Mouse (Mus musculus): ENCODE measurements around the gene Mtfr1l.

Mtfr1l gene

DNA sequence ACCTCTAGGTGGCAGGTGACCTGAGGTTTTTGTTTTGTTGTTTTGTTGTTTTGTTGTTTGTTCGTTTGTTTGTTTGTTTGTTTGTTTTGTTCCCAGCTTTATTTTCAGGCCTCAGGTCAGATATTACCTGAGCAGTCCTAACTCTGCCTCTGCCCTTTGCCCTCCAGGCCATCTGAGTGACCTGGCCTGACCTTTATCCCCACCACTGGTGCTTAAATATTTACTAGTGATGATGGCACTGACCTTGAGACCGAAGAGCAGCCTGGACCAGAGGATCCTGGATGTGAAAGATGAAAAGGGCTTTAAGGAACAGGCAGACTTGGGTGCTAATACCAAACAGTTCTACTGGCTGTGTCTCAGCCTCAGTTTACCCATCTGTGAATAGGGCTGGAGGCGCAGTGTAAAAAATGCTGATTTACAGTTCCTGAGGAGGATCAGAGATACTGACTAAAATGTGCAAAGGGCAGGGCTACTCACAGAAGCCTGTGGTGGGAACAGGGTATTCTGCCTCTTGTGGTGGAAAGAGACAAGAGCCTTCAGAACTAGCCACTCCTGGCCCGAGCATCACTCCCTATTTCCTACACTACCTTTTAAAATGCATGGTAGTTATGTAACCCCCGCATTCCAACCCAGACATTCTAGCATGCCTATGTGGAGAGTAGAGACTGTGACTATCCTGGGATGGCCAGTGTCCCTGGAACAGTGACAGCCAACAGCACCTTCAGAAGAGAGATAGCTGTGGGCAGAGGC, 49.9 kb downstream of the Mtfr1l start:
- DNase-seq = no peak

DNA sequence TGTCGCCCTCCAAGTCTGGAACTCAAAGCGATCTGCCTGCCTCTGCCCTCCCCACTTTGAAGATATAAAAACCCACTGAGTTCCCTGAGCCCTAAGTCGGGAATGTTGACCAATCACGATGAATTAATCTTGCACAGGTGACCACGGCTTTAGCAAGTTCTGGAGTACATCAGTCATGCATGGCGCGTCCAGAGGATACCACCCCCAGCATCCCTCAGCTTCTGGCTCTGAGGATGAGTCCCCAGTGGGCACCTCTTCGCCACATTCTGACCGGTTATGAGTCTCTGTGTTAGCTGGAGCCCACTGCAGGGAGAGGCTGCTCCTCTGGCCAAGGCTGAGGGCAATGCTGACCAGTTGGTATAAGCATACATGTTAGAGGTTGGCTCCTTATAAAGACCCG, 51.0 kb downstream of the Mtfr1l start:
- DNase-seq = peak; percentile 77

DNA sequence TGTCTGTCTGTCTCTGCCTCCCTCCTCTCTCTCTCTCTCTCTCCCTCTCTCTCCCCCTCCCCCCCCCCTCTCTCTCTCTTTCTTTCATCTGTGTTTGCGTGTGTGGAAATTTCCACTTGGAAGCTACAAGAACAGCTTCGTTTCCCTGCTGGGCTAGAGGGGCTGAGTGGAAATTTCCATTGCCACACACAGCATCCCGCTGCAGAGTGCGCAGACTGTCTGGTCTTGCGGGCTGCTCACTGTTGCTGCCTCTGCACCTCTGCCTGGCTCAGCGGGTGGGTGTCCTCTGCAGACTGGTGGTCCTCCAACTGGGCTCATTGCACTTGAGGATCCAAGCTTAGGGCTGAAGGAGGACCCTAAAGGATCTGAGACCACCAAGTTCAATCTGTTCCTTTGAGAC, 51.5 kb downstream of the Mtfr1l start:
- peak; percentile 95 for DNase-seq

DNA sequence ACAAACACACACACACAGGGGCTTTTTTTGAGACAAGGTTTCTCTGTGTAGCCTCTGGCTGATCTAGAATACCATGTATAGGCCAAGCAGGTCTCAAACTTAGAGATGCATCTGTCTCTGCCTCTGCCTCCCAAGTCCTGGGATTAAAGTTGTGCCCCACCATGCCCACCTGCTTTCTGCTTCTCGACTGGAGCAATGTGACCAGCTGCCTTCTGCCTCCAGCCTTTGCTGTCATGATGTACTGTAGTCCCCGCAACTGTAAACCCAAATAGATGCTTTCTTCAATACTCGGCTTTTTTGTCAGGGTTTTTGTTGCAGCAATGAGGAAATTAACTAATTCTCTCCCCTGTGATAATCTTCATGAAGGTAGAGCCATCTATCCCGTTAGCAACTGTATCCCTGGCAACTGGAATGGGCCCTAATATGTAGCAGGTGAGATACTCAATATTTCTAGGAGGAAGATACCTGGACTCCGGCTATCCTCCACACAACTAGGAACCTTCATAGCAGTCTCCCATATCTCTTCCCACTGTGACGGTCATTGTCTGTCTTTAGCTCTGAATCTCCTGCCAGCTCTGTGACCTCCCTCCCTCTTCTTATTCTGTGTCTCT, 52.0 kb downstream of the Mtfr1l start:
- DNase-seq = no peak

DNA sequence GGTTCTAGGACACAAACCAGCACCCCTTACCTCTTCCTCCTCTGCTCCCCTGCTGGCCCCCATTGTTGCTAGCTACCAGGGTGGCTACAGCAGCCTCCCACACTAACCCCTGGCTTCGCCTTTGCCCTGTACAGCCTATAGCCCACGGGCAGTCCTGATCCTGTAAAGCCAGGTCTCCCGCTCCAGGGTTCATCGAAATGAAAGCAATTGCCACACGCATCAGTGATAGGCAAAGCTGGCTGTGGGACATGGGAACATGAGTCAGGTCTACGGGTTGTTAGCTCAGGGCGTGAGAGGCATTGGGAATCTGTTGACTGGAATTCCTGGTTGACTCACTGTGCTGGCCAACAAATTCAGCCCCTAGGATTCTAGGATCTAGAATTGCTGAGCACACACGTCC, 52.7 kb downstream of the Mtfr1l start:
- DNase-seq = peak; percentile 74

DNA sequence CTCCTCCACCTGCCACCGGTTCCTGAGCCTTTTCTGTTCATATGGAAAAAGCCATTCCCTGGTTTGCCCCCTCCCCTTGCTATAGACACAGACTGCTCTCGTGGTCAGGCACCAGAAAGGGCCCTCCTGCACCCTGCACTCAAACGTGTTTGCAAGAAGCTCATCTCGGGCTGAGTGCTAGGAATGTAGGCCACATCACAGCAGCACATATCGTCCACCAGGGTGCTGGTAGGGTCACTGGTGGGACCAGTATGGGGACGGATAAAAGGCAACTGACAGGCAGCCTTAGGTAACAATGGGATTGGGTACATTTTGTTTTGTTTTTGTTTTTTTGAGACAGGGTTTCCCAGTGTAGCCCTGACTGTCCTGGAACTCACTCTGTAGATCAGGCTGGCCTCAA, 53.9 kb downstream of the Mtfr1l start:
- no peak for DNase-seq

DNA sequence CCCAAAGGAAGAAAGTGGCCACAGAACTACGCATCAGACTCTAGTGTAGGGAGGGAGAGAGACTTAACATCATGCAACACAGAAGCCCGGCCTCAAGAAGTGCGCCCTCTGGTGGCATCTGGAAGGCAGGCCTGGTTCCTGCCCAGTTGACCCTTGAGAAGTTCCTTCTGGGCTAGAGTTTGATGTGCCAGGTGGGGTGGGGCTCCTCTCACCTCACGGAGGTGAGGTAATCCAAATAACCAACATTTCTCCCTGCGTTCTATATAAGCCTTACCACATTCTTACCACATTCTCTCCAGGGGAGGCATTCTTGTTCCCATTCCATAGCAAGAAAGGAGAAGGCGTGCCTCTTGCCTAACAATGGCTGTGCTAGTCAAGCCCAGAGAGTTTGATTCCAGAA, 54.3 kb downstream of the Mtfr1l start:
- peak; percentile 87 for DNase-seq

DNA sequence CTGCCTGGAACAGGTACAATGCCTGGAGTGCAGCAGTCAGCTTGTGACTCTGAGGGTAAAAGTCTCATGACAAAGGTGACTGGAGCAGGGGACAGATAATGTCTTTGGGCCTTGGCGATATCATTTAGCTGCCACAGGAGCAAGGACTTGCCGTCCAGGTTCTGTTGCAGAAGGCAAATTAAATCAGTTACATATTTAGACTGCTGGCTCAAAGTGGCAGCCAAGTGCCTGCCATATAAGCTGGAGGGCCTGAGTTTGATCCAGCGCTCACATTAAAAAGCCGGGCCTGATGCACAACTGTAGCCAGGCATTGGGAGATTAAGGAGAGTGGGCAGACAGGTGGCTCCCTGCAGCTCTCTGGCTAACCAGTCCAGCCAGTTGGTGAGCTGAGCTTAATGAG, 55.3 kb downstream of the Mtfr1l start:
- DNase-seq = no peak

DNA sequence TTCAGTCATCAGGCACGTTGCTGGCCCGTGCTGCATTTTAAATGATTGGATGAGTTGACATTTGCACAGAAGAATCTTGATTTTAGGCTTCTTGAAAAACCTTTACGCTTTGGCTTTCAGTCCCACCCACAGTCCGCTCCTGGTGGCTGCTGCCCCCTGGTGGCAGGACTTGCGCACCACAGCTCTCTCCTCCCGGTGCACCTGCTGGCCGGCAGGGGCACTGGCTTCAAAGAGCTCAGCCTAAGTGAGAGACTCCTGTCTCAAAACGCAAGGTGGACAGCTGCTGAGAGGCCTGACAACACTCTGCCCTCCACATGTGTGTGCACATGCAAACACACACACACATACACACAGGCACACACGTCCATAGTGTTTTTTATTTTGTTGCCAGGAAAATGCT, 57.2 kb downstream of the Mtfr1l start:
- DNase-seq = peak; percentile 97

DNA sequence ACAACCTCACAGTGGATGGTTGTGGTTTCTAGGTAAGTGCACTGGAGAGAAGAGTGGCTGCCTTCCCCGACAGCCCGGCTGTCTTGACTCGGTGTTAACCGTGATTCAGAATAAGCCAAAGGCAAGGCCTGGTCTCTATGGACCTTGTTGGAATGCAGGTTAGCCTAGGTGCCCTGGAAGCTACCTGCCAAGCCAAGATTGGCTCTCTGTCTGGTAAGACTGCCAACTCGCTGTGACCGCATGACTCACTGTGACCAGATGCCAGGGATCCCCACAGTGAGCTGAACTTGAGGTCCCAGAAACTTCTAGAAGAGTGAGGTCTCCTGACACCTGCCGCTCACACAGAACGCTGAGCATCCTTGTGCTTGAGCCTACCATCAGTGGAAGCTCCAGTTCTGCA, 58.3 kb downstream of the Mtfr1l start:
- peak; percentile 75 for DNase-seq
